Mouse (Mus musculus) cerebellum, adult 2 months (tissue): ENCODE results near the gene Hfe2. TPM values are rescaled to one million over a fixed set of nuclear protein-coding genes. Genes with fewer than 3 reads are reported as not detected.

Source experiments
- DNase-seq, 2 experiments: peaks; one replicate each; pipeline ENCODE4 v3.0.0; 2021
- H3K27ac ChIP-seq: fragments of 200-500 bp; 2 replicates; pipeline ENCODE4 v1.5.1; 2012; ENCODE audit warnings: low read length, control low read depth, inconsistent platforms; ENCODE audit not compliant: insufficient read depth
- H3K27me3 ChIP-seq: fragments of 200-500 bp; 2 replicates; pipeline ENCODE4 v1.6.1; 2012; ENCODE audit warnings: inconsistent platforms, mild to moderate bottlenecking, low read length, moderate library complexity; ENCODE audit not compliant: control insufficient read depth, insufficient read depth
- H3K4me1 ChIP-seq: fragments of 200-500 bp; 2 replicates; pipeline ENCODE4 v1.6.1; 2011; ENCODE audit warnings: low read length; ENCODE audit not compliant: control insufficient read depth, insufficient read depth
- H3K4me3 ChIP-seq: fragments of 200-500 bp; replicated peaks from 2 replicates; pipeline ENCODE3; 2011; ENCODE audit warnings: mild to moderate bottlenecking, low read depth, low read length, control low read depth; ENCODE audit not compliant: insufficient read depth
- CTCF ChIP-seq: fragments of 200-500 bp; IDR thresholded peaks from 2 replicates; pipeline ENCODE4 v1.5.1; 2011; ENCODE audit warnings: low read depth, mild to moderate bottlenecking, control low read depth, low read length, moderate library complexity, borderline replicate concordance; ENCODE audit not compliant: insufficient read depth
- POLR2A ChIP-seq: fragments of 200-500 bp; IDR thresholded peaks from 2 replicates; pipeline ENCODE4 v1.6.1; 2011; ENCODE audit warnings: low read length, control low read depth, borderline replicate concordance; ENCODE audit not compliant: insufficient read depth
- WGBS: fragments of 180-500 bp; shearing (Covaris S2); methylation state at CpG from one replicate; pipeline ENCODE4 v1.1.7; 2018; 5-methylcytosine and 5-hydroxymethylcytosine counted together
- polyA plus RNA-seq: library from polyadenylated mRNA; depleted of rRNA; stranded (reverse); fragments of >200 nt; gene quantifications from 2 replicates; pipeline ENCODE4 v1.2.3, GENCODE M21; 2012; rRNA removed

The Hfe2 gene
- polyA plus RNA-seq, 1 experiment: 0.41 TPM

GRCm38 (mm10) chr3:96575272-96575984 lies 50.5 kb downstream of the Hfe2 start:
- H3K27me3 ChIP-seq: no peaks in the 10 kb centered on the region
- H3K4me3 ChIP-seq: no peak overlapping the region
- H3K27ac ChIP-seq: no peak overlapping the region
- no peak for DNase-seq
- TF ChIP-seq CTCF: no peak
- TF ChIP-seq POLR2A: no peak
- H3K4me1 ChIP-seq: peaks cover 9% of the 10 kb centered on the region
- WGBS: 92% methylated on average over 8 of the region's 8 CpGs

DNA sequence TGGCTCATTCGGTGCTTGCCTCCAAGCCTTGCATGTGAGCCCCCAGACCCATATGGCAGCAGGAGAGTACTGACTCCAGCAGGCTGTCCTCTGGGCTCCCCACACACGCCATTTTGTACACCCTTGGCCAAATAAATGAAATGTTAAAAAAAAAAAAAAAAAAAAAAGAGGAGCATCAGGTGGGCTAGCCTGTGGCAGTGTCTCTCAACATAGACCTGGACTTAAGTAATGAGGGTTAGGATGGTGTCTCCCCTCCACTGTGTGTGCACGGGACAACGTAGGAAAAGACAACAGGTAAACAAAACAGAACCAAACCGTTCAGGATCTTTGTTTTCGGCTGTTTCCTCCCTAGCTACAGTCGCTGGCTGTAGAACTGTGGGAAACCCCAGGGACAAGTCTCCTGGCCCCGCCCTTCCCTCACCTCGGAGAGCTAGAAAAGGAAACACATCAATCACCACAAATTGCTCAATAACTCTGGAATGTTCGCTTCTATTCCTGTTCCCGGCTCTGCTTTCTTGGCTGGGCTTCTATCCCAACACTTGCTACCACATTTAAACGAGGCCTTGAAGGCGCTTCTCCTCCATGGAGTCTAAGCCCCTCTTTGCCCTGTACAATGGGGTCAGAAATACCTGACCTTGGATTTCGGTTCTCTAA lies 51.2 kb downstream of the Hfe2 start:
- Histone ChIP-seq H3K4me3 (peak overlapping the region; percentile 39), H3K27ac (peak overlapping the region; percentile 60)

GRCm38 (mm10) chr3:96576690-96577541 lies 51.9 kb downstream of the Hfe2 start, which contains the start of gene Gm16253:
Gene Gm16253 (plus strand): TSS chr3:96576984.
- peaks cover 9% of the 10 kb centered on the region for H3K4me1 ChIP-seq
- no peaks in the 10 kb centered on the region for H3K27me3 ChIP-seq
- peak within 1 kb of the TSS; percentile 60 for H3K27ac ChIP-seq
- peak; percentile 71 to 81 for DNase-seq
- H3K4me3 ChIP-seq: peak within 1 kb of the TSS; percentile 39
- 25% methylated on average over 17 of the region's 17 CpGs for WGBS
- peak; percentile 46; the same call in 1 of the 2 replicates for TF ChIP-seq POLR2A
- TF ChIP-seq CTCF: no peak

More for the DNA sequence above, 51.2 kb downstream of the Hfe2 start:
- Histone ChIP-seq H3K27me3 (no peaks in the 10 kb centered on the region), H3K4me1 (peaks cover 9% of the 10 kb centered on the region)
- WGBS: 59% methylated on average over 14 of the region's 14 CpGs
- no peak for DNase-seq
- TF ChIP-seq POLR2A (no peak), CTCF (no peak)

- WGBS: 79% methylated on average over 4 of the region's 4 CpGs
- DNase-seq: no peak
- no peak for TF ChIP-seq POLR2A
- H3K4me1 ChIP-seq: peaks cover 9% of the 10 kb centered on the region
- H3K27me3 ChIP-seq: no peaks in the 10 kb centered on the region
- no peak overlapping the region for H3K4me3 ChIP-seq
- H3K27ac ChIP-seq: peak overlapping the region; percentile 34; the same call in 1 of the 2 replicates
Observed at GRCm38 (mm10) chr3:96577566-96577965, 52.6 kb downstream of the Hfe2 start.

Other genes with a start within 250 kb of the Hfe2 start
- gene Fcgr1, start 231.2 kb upstream of the Hfe2 start, polyA plus RNA-seq: 2.0 TPM in 2 replicates
- gene BC107364, start 72.9 kb upstream of the Hfe2 start, polyA plus RNA-seq: not detected in 2 replicates
- gene Txnip, start 32.8 kb downstream of the Hfe2 start, polyA plus RNA-seq: 15.2 and 21.9 TPM in 2 replicates
- not detected in 2 replicates for gene Gm16253, start 51.8 kb downstream of the Hfe2 start, polyA plus RNA-seq
- 53.1 and 55.5 TPM in 2 replicates for gene Polr3gl, start 69.0 kb downstream of the Hfe2 start, polyA plus RNA-seq
- gene Ankrd34a, start 71.5 kb downstream of the Hfe2 start, polyA plus RNA-seq: 53.2 and 58.1 TPM in 2 replicates
- gene Lix1l, start 76.0 kb downstream of the Hfe2 start, polyA plus RNA-seq: 23.9 and 24.7 TPM in 2 replicates
- 44.6 and 45.4 TPM in 2 replicates for gene Rbm8a, start 104.8 kb downstream of the Hfe2 start, polyA plus RNA-seq
- 61.8 and 62.3 TPM in 2 replicates for gene Pex11b, start 110.2 kb downstream of the Hfe2 start, polyA plus RNA-seq
- gene Gm42957, start 110.3 kb downstream of the Hfe2 start, polyA plus RNA-seq: 0.16 and 0.21 TPM in 2 replicates
- gene Itga10, start 120.4 kb downstream of the Hfe2 start, polyA plus RNA-seq: 4.7 and 5.1 TPM in 2 replicates
- 9.4 and 11.6 TPM in 2 replicates for gene Ankrd35, start 145.0 kb downstream of the Hfe2 start, polyA plus RNA-seq
- gene Pias3, start 171.2 kb downstream of the Hfe2 start, polyA plus RNA-seq: 38.6 and 41.9 TPM in 2 replicates
- 11.8 and 14.3 TPM in 2 replicates for gene Nudt17, start 183.4 kb downstream of the Hfe2 start, polyA plus RNA-seq
- 42.9 and 47.1 TPM in 2 replicates for gene Polr3c, start 202.5 kb downstream of the Hfe2 start, polyA plus RNA-seq
- gene Rnf115, start 202.5 kb downstream of the Hfe2 start, polyA plus RNA-seq: 57.0 and 58.8 TPM in 2 replicates